Mouse (Mus musculus): Measurements from ENCODE around the gene Rnf213. TPM values are rescaled to one million over a fixed set of nuclear protein-coding genes. Genes with fewer than 3 reads are reported as not detected.

Rnf213 gene
- polyA plus RNA-seq, 1 experiment from 2014 or later, result 1.1 TPM

GRCm38 (mm10) chr11:119419327-119420118 is 26.6 kb downstream of the Rnf213 start:
- Histone ChIP-seq H3K9ac (replicated peaks) (no peak overlapping the region), H3K4me2 (no peak overlapping the region), H3K4me3 (replicated peaks) (no peak overlapping the region), H3K4me1 (no peaks in the 10 kb centered on the region), H3K27me3 (replicated peaks) (no peaks in the 10 kb centered on the region), H3K36me3 (no peaks in the 10 kb centered on the region), H3K27ac (replicated peaks) (no peak overlapping the region), H3K9me3 (replicated peaks) (no peaks in the 10 kb centered on the region)
- 72% methylated on average over 16 of the region's 16 CpGs for WGBS
- no peak for ATAC-seq (ENCODE audit: low FRiP score)

- Histone ChIP-seq H3K4me2 (no peak overlapping the region), H3K27ac (replicated peaks) (no peak overlapping the region), H3K9me3 (replicated peaks) (no peaks in the 10 kb centered on the region), H3K4me3 (replicated peaks) (no peak overlapping the region), H3K9ac (replicated peaks) (no peak overlapping the region), H3K27me3 (replicated peaks) (no peaks in the 10 kb centered on the region), H3K36me3 (no peaks in the 10 kb centered on the region), H3K4me1 (no peaks in the 10 kb centered on the region)
- 87% methylated on average over 5 of the region's 5 CpGs for WGBS
- no peak for ATAC-seq (ENCODE audit: low FRiP score)
Observed at GRCm38 (mm10) chr11:119420426-119420825, 27.5 kb downstream of the Rnf213 start.

GRCm38 (mm10) chr11:119427431-119427830 is 34.5 kb downstream of the Rnf213 start:
- Histone ChIP-seq H3K36me3 (no peaks in the 10 kb centered on the region), H3K4me3 (replicated peaks) (no peak overlapping the region), H3K9ac (replicated peaks) (no peak overlapping the region), H3K27me3 (replicated peaks) (no peaks in the 10 kb centered on the region), H3K27ac (replicated peaks) (no peak overlapping the region), H3K9me3 (replicated peaks) (no peaks in the 10 kb centered on the region), H3K4me1 (peaks cover 10% of the 10 kb centered on the region), H3K4me2 (no peak overlapping the region)
- WGBS, result 87% methylated on average over 6 of the region's 6 CpGs
- ATAC-seq (ENCODE audit: low FRiP score), result no peak

- no peak for ATAC-seq (ENCODE audit: low FRiP score)
- H3K9ac ChIP-seq (replicated peaks), result 0 out of 2 replicates have a peak overlapping the region, but pooled peaks have one; percentile 26
- 90% methylated on average over 5 of the region's 5 CpGs for WGBS
- H3K9me3 ChIP-seq (replicated peaks), result no peaks in the 10 kb centered on the region
- no peaks in the 10 kb centered on the region for H3K27me3 ChIP-seq (replicated peaks)
- no peak overlapping the region for H3K27ac ChIP-seq (replicated peaks)
- H3K4me1 ChIP-seq, result peaks cover 10% of the 10 kb centered on the region
- H3K4me2 ChIP-seq, result peak overlapping the region; percentile 74
- H3K36me3 ChIP-seq, result no peaks in the 10 kb centered on the region
- H3K4me3 ChIP-seq (replicated peaks), result peak overlapping the region; percentile 37
Observed at GRCm38 (mm10) chr11:119427986-119428385, 35.1 kb downstream of the Rnf213 start.

GRCm38 (mm10) chr11:119428649-119429136 is 35.8 kb downstream of the Rnf213 start:
- no peaks in the 10 kb centered on the region for H3K27me3 ChIP-seq (replicated peaks)
- no peak for ATAC-seq (ENCODE audit: low FRiP score)
- WGBS, result 1% methylated on average over 22 of the region's 35 CpGs
- H3K4me2 ChIP-seq, result peak overlapping the region; percentile 74
- no peaks in the 10 kb centered on the region for H3K36me3 ChIP-seq
- H3K27ac ChIP-seq (replicated peaks), result peak overlapping the region; percentile 56; the same call in 1 of the 2 replicates
- H3K9ac ChIP-seq (replicated peaks), result peak overlapping the region; percentile 32; the same call in 1 of the 2 replicates
- no peaks in the 10 kb centered on the region for H3K9me3 ChIP-seq (replicated peaks)
- peak overlapping the region; percentile 37 for H3K4me3 ChIP-seq (replicated peaks)
- peaks cover 10% of the 10 kb centered on the region for H3K4me1 ChIP-seq

- no peaks in the 10 kb centered on the region for H3K36me3 ChIP-seq
- ATAC-seq (ENCODE audit: low FRiP score), result no peak
- no peaks in the 10 kb centered on the region for H3K9me3 ChIP-seq (replicated peaks)
- no peaks in the 10 kb centered on the region for H3K27me3 ChIP-seq (replicated peaks)
- H3K9ac ChIP-seq (replicated peaks), result no peak overlapping the region
- peaks cover 10% of the 10 kb centered on the region for H3K4me1 ChIP-seq
- H3K4me2 ChIP-seq, result no peak overlapping the region
- whole genome bisulfite sequencing, result 87% methylated on average over 12 of the region's 12 CpGs
- no peak overlapping the region for H3K4me3 ChIP-seq (replicated peaks)
- H3K27ac ChIP-seq (replicated peaks), result no peak overlapping the region
Observed at GRCm38 (mm10) chr11:119431516-119431915, 38.6 kb downstream of the Rnf213 start.

GRCm38 (mm10) chr11:119432706-119433105 is 39.8 kb downstream of the Rnf213 start:
- no peak overlapping the region for H3K4me2 ChIP-seq
- ATAC-seq (ENCODE audit: low FRiP score), result no peak
- H3K9me3 ChIP-seq (replicated peaks), result no peaks in the 10 kb centered on the region
- no peak overlapping the region for H3K4me3 ChIP-seq (replicated peaks)
- no peaks in the 10 kb centered on the region for H3K27me3 ChIP-seq (replicated peaks)
- no peak overlapping the region for H3K9ac ChIP-seq (replicated peaks)
- no peaks in the 10 kb centered on the region for H3K36me3 ChIP-seq
- H3K4me1 ChIP-seq, result peaks cover 10% of the 10 kb centered on the region
- WGBS, result 85% methylated on average over 7 of the region's 7 CpGs
- no peak overlapping the region for H3K27ac ChIP-seq (replicated peaks)

GRCm38 (mm10) chr11:119434316-119434715 is 41.4 kb downstream of the Rnf213 start:
- H3K4me1 ChIP-seq, result no peaks in the 10 kb centered on the region
- WGBS, result 63% methylated on average over 4 of the region's 4 CpGs
- no peak overlapping the region for H3K4me2 ChIP-seq
- no peak overlapping the region for H3K27ac ChIP-seq (replicated peaks)
- no peaks in the 10 kb centered on the region for H3K27me3 ChIP-seq (replicated peaks)
- no peaks in the 10 kb centered on the region for H3K36me3 ChIP-seq
- H3K9ac ChIP-seq (replicated peaks), result no peak overlapping the region
- no peaks in the 10 kb centered on the region for H3K9me3 ChIP-seq (replicated peaks)
- no peak for ATAC-seq (ENCODE audit: low FRiP score)
- no peak overlapping the region for H3K4me3 ChIP-seq (replicated peaks)

GRCm38 (mm10) chr11:119435880-119436872 is 43.3 kb downstream of the Rnf213 start:
- Histone ChIP-seq H3K36me3 (no peaks in the 10 kb centered on the region), H3K4me1 (no peaks in the 10 kb centered on the region), H3K27ac (replicated peaks) (no peak overlapping the region), H3K4me2 (no peak overlapping the region), H3K9me3 (replicated peaks) (no peaks in the 10 kb centered on the region), H3K9ac (replicated peaks) (no peak overlapping the region), H3K27me3 (replicated peaks) (no peaks in the 10 kb centered on the region), H3K4me3 (replicated peaks) (no peak overlapping the region)
- 78% methylated on average over 19 of the region's 19 CpGs for WGBS
- no peak for ATAC-seq (ENCODE audit: low FRiP score)

- Histone ChIP-seq H3K27ac (replicated peaks) (no peak overlapping the region), H3K4me2 (no peak overlapping the region), H3K4me3 (replicated peaks) (no peak overlapping the region), H3K9ac (replicated peaks) (no peak overlapping the region), H3K36me3 (no peaks in the 10 kb centered on the region; the same call in 1 of the 2 replicates), H3K27me3 (replicated peaks) (no peaks in the 10 kb centered on the region), H3K4me1 (no peaks in the 10 kb centered on the region), H3K9me3 (replicated peaks) (no peaks in the 10 kb centered on the region)
- 88% methylated on average over 8 of the region's 8 CpGs for WGBS
- no peak for ATAC-seq (ENCODE audit: low FRiP score)
Observed at GRCm38 (mm10) chr11:119438776-119439175, 45.9 kb downstream of the Rnf213 start.

- WGBS, result 88% methylated on average over 8 of the region's 8 CpGs
Observed at GRCm38 (mm10) chr11:119442199-119442598, 49.3 kb downstream of the Rnf213 start.

More at GRCm38 (mm10) chr11:119442199-119442598, 49.3 kb downstream of the Rnf213 start:
- no peak overlapping the region for H3K27ac ChIP-seq (replicated peaks)
- H3K27me3 ChIP-seq (replicated peaks), result no peaks in the 10 kb centered on the region
- no peak overlapping the region for H3K9ac ChIP-seq (replicated peaks)
- H3K4me1 ChIP-seq, result no peaks in the 10 kb centered on the region
- no peak overlapping the region for H3K4me2 ChIP-seq
- ATAC-seq (ENCODE audit: low FRiP score), result no peak
- no peaks in the 10 kb centered on the region for H3K9me3 ChIP-seq (replicated peaks)
- H3K36me3 ChIP-seq, result no peaks in the 10 kb centered on the region; the same call in 1 of the 2 replicates
- no peak overlapping the region for H3K4me3 ChIP-seq (replicated peaks)
